Mouse (Mus musculus): Measurements from ENCODE around the gene 4931428F04Rik. TPM values are rescaled to one million over a fixed set of nuclear protein-coding genes. Genes with fewer than 3 reads are reported as not detected.

The 4931428F04Rik gene
- total and polyA plus RNA-seq, 2 experiments, result 0.46 to 1.7 TPM

DNA sequence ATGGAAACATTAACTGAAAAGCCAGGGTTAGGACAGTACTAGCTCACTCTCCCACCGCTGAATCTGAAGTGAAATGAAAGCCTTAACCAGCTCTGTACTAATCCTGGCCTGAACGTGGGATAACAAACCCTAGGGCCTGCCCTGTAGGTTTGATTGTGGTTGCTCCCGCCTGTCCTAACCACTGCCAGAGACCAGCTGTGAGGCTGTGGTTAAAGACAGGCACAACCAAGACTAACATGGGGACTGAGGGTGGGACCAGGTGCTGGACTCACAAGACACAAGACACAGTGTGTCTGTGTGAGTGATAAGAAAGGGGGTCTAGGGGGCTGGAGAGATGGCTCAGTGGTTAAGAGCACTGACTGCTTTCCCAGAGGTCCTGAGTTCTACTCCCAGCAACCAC is 9.1 kb downstream of the 4931428F04Rik start:
- Histone ChIP-seq H3K4me3 (ENCODE audit: insufficient read depth, low read depth, low read length) (no peak overlapping the region), H3K79me2 (ENCODE audit: control insufficient read depth, insufficient read depth, low read length) (no peaks in the 10 kb centered on the region), H3K4me1 (ENCODE audit: control insufficient read depth, insufficient read depth, low read length) (peaks cover 6% of the 10 kb centered on the region), H3K9ac (ENCODE audit: low read depth, low read length) (no peak overlapping the region), H3K36me3 (ENCODE audit: control insufficient read depth, insufficient read depth, low read length) (no peaks in the 10 kb centered on the region), H3K27me3 (ENCODE audit: control insufficient read depth, insufficient read depth, low read length) (no peaks in the 10 kb centered on the region), H3K27ac (replicated peaks; ENCODE audit: insufficient read depth, low read depth, low read length) (no peak overlapping the region)
- WGBS, result 89% methylated on average over 3 of the region's 3 CpGs
- no peak for DNase-seq (ENCODE audit: extremely low read depth, low read depth, low spot score)
- no peak for TF ChIP-seq CTCF (IDR thresholded peaks at IDR 0.05; ENCODE audit: low read depth, low read length)
- no peak for TF ChIP-seq POLR2A (IDR thresholded peaks at IDR 0.05; ENCODE audit: extremely low read depth, insufficient read depth, low read length)

DNA sequence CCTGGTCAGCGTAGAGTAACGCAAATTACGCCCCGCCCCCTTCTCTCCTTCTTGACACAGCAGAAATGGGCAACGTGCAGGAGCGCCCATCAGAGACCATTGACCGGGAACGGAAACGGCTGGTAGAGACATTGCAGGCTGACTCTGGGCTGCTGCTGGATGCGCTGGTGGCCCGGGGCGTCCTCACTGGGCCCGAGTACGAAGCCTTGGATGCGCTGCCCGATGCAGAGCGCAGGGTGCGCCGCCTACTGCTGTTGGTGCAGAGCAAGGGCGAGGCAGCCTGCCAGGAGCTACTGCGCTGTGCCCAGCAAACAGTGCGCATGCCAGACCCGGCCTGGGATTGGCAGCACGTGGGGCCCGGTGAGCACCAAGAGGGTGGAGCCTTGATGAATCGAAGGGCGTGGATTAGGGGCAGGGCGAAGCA is 10.7 kb downstream of the 4931428F04Rik start:
- H3K79me2 ChIP-seq (ENCODE audit: control insufficient read depth, insufficient read depth, low read length), result no peaks in the 10 kb centered on the region
- H3K36me3 ChIP-seq (ENCODE audit: control insufficient read depth, insufficient read depth, low read length), result no peaks in the 10 kb centered on the region
- 6% methylated on average over 28 of the region's 28 CpGs for WGBS
- peaks cover 6% of the 10 kb centered on the region for H3K4me1 ChIP-seq (ENCODE audit: control insufficient read depth, insufficient read depth, low read length)
- TF ChIP-seq POLR2A (IDR thresholded peaks at IDR 0.05; ENCODE audit: extremely low read depth, insufficient read depth, low read length) (no peak), CTCF (IDR thresholded peaks at IDR 0.05; ENCODE audit: low read depth, low read length) (peak; percentile 61)
- no peaks in the 10 kb centered on the region for H3K27me3 ChIP-seq (ENCODE audit: control insufficient read depth, insufficient read depth, low read length)
- no peak overlapping the region for H3K9ac ChIP-seq (ENCODE audit: low read depth, low read length)
- DNase-seq (ENCODE audit: extremely low read depth, low read depth, low spot score), result peak; percentile 89
- H3K4me3 ChIP-seq (ENCODE audit: insufficient read depth, low read depth, low read length), result peak overlapping the region; percentile 19; the same call in 1 of the 2 replicates
- no peak overlapping the region for H3K27ac ChIP-seq (replicated peaks; ENCODE audit: insufficient read depth, low read depth, low read length)

DNA sequence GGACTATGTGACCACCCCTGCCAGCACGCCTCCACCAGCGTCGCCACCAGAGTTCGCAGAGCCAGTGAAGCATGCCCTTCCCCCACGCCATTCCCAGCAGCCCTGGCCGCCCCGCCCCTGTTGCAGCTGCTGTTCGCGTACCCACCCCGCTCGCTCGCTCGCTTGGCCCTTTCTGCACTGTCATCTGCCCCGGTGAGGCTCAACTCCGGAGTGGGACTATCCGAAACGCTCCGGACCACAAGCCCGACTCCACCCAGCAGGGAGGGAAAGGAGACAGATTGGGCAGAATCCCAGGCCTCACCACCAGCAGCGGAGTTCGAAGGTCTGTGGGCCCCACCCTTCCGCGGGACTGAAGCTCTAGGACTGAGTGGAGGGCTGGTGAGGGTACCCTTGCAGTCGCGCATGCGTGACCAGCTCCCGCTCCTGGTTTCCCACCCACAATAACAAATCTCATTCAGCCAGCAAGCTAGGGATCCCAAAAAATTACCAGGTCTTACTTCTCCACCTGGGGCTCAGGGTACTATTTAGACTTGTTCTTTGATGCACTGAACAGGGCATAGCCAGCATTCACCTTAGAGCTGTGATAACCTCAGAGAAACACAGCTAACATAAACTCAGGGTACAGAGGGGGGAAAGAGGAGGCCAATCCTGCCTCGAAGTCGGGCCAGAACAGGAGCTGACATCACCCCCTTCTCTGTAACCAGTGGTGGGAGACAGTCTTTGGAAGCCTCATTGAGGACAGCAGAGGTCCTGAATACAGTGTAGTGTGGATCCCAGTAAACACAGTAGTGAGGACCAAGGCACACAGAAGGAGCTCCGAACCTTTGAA is 13.2 kb downstream of the 4931428F04Rik start:
- H3K4me1 ChIP-seq (ENCODE audit: control insufficient read depth, insufficient read depth, low read length), result peaks cover 4% of the 10 kb centered on the region
- 15% methylated on average over 30 of the region's 30 CpGs for WGBS
- H3K36me3 ChIP-seq (ENCODE audit: control insufficient read depth, insufficient read depth, low read length), result no peaks in the 10 kb centered on the region
- no peak for TF ChIP-seq CTCF (IDR thresholded peaks at IDR 0.05; ENCODE audit: low read depth, low read length)
- no peak for TF ChIP-seq POLR2A (IDR thresholded peaks at IDR 0.05; ENCODE audit: extremely low read depth, insufficient read depth, low read length)
- no peak for DNase-seq (ENCODE audit: extremely low read depth, low read depth, low spot score)
- H3K27ac ChIP-seq (replicated peaks; ENCODE audit: insufficient read depth, low read depth, low read length), result no peak overlapping the region
- H3K79me2 ChIP-seq (ENCODE audit: control insufficient read depth, insufficient read depth, low read length), result no peaks in the 10 kb centered on the region
- H3K9ac ChIP-seq (ENCODE audit: low read depth, low read length), result peak overlapping the region; percentile 55; the same call in 1 of the 2 replicates
- H3K4me3 ChIP-seq (ENCODE audit: insufficient read depth, low read depth, low read length), result peak overlapping the region; percentile 48; the same call in 1 of the 2 replicates
- no peaks in the 10 kb centered on the region for H3K27me3 ChIP-seq (ENCODE audit: control insufficient read depth, insufficient read depth, low read length)

DNA sequence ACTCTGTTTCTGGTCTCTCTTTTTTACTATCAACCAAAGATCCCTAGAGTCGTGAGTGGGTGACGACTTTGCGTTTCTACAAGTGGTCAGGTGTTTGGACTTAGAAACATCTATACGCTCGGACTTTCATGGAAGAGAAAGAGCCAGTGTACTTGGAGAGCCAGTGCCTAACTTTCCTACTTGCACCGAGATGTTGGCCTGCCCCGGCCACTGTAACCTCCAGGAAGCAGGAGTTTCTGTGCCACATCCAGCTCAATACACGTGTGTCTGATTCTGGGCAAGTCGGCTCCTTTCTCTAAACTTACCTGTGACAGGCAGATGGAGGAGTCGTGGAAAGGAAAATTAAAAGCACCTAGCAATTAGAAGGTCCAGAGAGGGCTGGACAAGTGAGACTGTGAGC is 13.8 kb downstream of the 4931428F04Rik start, which contains the start of gene Nol3:
Nol3 (plus strand) TSS at position 301 of the 400 bp plus-strand sequence.
- H3K9ac ChIP-seq (ENCODE audit: low read depth, low read length), result peak within 1 kb of the TSS; percentile 55; the same call in 1 of the 2 replicates
- no peaks in the 10 kb centered on the region for H3K36me3 ChIP-seq (ENCODE audit: control insufficient read depth, insufficient read depth, low read length)
- H3K27me3 ChIP-seq (ENCODE audit: control insufficient read depth, insufficient read depth, low read length), result no peaks in the 10 kb centered on the region
- DNase-seq (ENCODE audit: extremely low read depth, low read depth, low spot score), result no peak
- no peak within 1 kb of the TSS for H3K27ac ChIP-seq (replicated peaks; ENCODE audit: insufficient read depth, low read depth, low read length)
- H3K79me2 ChIP-seq (ENCODE audit: control insufficient read depth, insufficient read depth, low read length), result no peaks in the 10 kb centered on the region
- peak within 1 kb of the TSS; percentile 48; the same call in 1 of the 2 replicates for H3K4me3 ChIP-seq (ENCODE audit: insufficient read depth, low read depth, low read length)
- H3K4me1 ChIP-seq (ENCODE audit: control insufficient read depth, insufficient read depth, low read length), result peaks cover 4% of the 10 kb centered on the region
- WGBS, result 34% methylated on average over 10 of the region's 10 CpGs
- TF ChIP-seq POLR2A (IDR thresholded peaks at IDR 0.05; ENCODE audit: extremely low read depth, insufficient read depth, low read length), result no peak
- TF ChIP-seq CTCF (IDR thresholded peaks at IDR 0.05; ENCODE audit: low read depth, low read length), result no peak

DNA sequence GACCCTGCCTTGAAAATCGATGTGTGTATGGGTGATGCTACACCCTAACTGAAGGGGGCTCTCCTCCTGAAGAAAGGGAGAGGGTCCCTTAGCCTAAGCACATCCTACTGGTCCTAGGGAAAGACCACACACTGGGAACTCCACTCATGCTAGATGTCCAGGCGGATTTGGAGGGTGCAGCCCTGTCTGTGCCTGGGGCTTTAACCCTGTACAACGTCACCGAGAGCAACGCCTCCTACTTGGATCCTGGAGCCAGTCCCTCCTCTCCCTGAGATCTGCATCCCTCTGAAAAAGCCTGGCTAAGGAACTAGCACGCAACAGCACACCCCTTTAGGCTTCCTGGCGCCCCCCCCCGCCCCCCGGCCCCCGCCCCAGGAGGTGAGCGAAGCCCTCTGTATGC is 14.3 kb downstream of the 4931428F04Rik start:
- no peak overlapping the region for H3K4me3 ChIP-seq (ENCODE audit: insufficient read depth, low read depth, low read length)
- 46% methylated on average over 11 of the region's 11 CpGs for WGBS
- H3K27ac ChIP-seq (replicated peaks; ENCODE audit: insufficient read depth, low read depth, low read length), result no peak overlapping the region
- DNase-seq (ENCODE audit: extremely low read depth, low read depth, low spot score), result no peak
- peaks cover 5% of the 10 kb centered on the region for H3K4me1 ChIP-seq (ENCODE audit: control insufficient read depth, insufficient read depth, low read length)
- H3K36me3 ChIP-seq (ENCODE audit: control insufficient read depth, insufficient read depth, low read length), result no peaks in the 10 kb centered on the region
- no peaks in the 10 kb centered on the region for H3K27me3 ChIP-seq (ENCODE audit: control insufficient read depth, insufficient read depth, low read length)
- no peak for TF ChIP-seq POLR2A (IDR thresholded peaks at IDR 0.05; ENCODE audit: extremely low read depth, insufficient read depth, low read length)
- no peak for TF ChIP-seq CTCF (IDR thresholded peaks at IDR 0.05; ENCODE audit: low read depth, low read length)
- no peaks in the 10 kb centered on the region for H3K79me2 ChIP-seq (ENCODE audit: control insufficient read depth, insufficient read depth, low read length)
- H3K9ac ChIP-seq (ENCODE audit: low read depth, low read length), result no peak overlapping the region

DNA sequence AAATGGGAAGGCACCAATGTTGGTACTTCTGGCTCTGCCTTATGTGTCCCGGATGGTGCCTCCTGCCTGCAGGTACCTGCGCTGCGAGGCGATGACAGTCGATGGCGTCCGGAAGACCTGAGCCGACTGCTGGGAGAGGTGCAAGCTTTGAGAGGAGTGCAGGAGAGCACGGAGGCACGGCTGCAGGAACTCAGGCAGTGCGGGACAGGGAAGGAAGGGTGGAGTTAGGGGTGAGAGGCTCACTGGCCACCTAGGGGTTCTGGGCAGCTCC is 18.8 kb downstream of the 4931428F04Rik start:
- WGBS, result 49% methylated on average over 11 of the region's 11 CpGs
- Histone ChIP-seq H3K9ac (ENCODE audit: low read depth, low read length) (no peak overlapping the region), H3K36me3 (ENCODE audit: control insufficient read depth, insufficient read depth, low read length) (no peaks in the 10 kb centered on the region), H3K27me3 (ENCODE audit: control insufficient read depth, insufficient read depth, low read length) (no peaks in the 10 kb centered on the region), H3K4me3 (ENCODE audit: insufficient read depth, low read depth, low read length) (no peak overlapping the region), H3K4me1 (ENCODE audit: control insufficient read depth, insufficient read depth, low read length) (peaks cover 13% of the 10 kb centered on the region), H3K79me2 (ENCODE audit: control insufficient read depth, insufficient read depth, low read length) (peaks cover 7% of the 10 kb centered on the region), H3K27ac (replicated peaks; ENCODE audit: insufficient read depth, low read depth, low read length) (no peak overlapping the region)
- DNase-seq (ENCODE audit: extremely low read depth, low read depth, low spot score), result no peak
- TF ChIP-seq CTCF (IDR thresholded peaks at IDR 0.05; ENCODE audit: low read depth, low read length), result no peak
- TF ChIP-seq POLR2A (IDR thresholded peaks at IDR 0.05; ENCODE audit: extremely low read depth, insufficient read depth, low read length), result no peak
